Mouse (Mus musculus): ENCODE results near the gene Mfsd1.

Mfsd1 gene

GRCm38 (mm10) chr3:67643135-67643534, 60.6 kb downstream of the Mfsd1 start:
- no peak for DNase-seq

DNA sequence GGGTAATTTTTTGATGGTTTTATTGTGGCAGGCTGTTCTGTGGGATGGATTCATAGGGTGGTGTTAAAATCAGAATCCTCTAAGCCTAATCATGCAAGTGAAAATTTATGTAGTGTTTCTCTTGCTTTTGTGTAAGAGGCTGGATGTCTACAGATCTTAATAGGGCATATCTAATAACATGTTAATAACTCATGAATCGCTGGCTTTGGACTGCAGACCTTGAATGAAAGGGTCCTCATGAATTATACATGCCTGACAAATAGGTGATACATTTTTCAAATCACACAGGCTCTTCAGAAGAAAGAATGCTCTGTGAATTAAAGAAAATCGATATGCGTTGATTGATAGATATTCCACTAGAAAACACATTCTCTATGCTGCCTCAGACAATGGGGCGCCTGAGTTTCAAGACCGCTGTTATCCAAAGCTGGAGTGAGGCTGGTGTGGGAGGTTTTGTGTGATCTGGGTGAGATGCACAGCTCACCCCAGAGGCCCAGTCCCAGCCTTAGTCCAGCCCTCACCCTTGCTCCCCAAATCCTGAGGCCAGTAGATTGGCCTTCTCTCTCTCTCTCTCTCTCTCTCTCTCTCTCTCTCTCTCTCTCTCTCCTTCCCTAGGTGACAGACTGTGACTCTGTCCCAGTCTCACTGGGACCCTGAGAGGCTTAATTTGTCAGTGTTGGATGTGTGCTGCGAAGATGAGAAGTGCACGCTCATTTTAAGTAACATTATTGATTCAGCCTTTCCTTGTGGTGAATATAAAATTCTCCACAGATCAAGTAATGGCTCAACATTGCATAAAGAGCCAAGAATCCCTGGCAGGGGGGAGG, 63.3 kb downstream of the Mfsd1 start:
- DNase-seq, result no peak
